Mouse (Mus musculus) liver, postnatal 0 days (tissue): ENCODE results near the gene Cyb5rl.

Experiments
- CTCF ChIP-seq: sonication (generic); IDR thresholded peaks from 2 replicates; pipeline ENCODE4 v1.5.1; 2016; ENCODE audit warnings: antibody characterized with exemption, low read depth
- EP300 ChIP-seq: IDR thresholded peaks from 2 replicates; pipeline ENCODE4 v1.6.1; 2016; ENCODE audit warnings: antibody characterized with exemption, low read depth, mild to moderate bottlenecking

- TF ChIP-seq EP300 (no peak), CTCF (no peak)
Observed at GRCm38 (mm10) chr4:107038303-107038702, 28.5 kb upstream of the Cyb5rl start.
